Mouse (Mus musculus) forebrain, embryonic 10.5 days (tissue): ENCODE data around the gene Ppargc1a. TPM values are rescaled to one million over a fixed set of nuclear protein-coding genes. Genes with fewer than 3 reads are reported as not detected.

Experiments used
- DNase-seq: peaks from one replicate; pipeline ENCODE4 v3.0.0-alpha.2; 2017; ENCODE audit warnings: low spot score; ENCODE audit errors: extremely low spot score
- H3K27ac ChIP-seq: fragments of 300-500 bp; sonication (generic); 2 replicates; pipeline ENCODE4 v1.5.1; 2016; ENCODE audit warnings: mild to moderate bottlenecking
- H3K27me3 ChIP-seq: fragments of 300-500 bp; sonication (generic); 2 replicates; pipeline ENCODE4 v1.6.1; 2016; ENCODE audit warnings: mild to moderate bottlenecking; ENCODE audit not compliant: poor library complexity, severe bottlenecking
- H3K36me3 ChIP-seq: fragments of 300-500 bp; sonication (generic); replicated peaks from 2 replicates; pipeline ENCODE4 v1.6.1; 2016; ENCODE audit warnings: mild to moderate bottlenecking, moderate library complexity
- H3K4me1 ChIP-seq: fragments of 300-500 bp; sonication (generic); 2 replicates; pipeline ENCODE4 v1.6.1; 2016
- H3K4me3 ChIP-seq: fragments of 300-500 bp; sonication (generic); 2 replicates; pipeline ENCODE4 v1.5.1; 2016; ENCODE audit warnings: mild to moderate bottlenecking, moderate library complexity
- H3K9me3 ChIP-seq: fragments of 300-500 bp; sonication (generic); 2 replicates; pipeline ENCODE4 v1.6.1; 2016; ENCODE audit warnings: mild to moderate bottlenecking, moderate library complexity
- WGBS: fragments of 180-500 bp; shearing (Covaris S2); methylation state at CpG from one replicate; pipeline ENCODE4 v1.1.7; 2016; 5-methylcytosine and 5-hydroxymethylcytosine counted together
- polyA plus RNA-seq: library from polyadenylated mRNA; unstranded; fragments of >200 nt; fragmentation: Nextera tagmentation; extraction: Ambion mirVana; gene quantifications from 2 replicates; pipeline ENCODE4 v1.2.1, GENCODE M21; 2016

The Ppargc1a gene
- polyA plus RNA-seq, 1 experiment from 2014 or later, result 2.6 TPM

- DNase-seq, result no peak
- no peaks in the 10 kb centered on the region for H3K4me1 ChIP-seq
- 84% methylated on average over 5 of the region's 5 CpGs for WGBS
Measured at GRCm38 (mm10) chr5:51527498-51528164, 39.9 kb downstream of the Ppargc1a start.

GRCm38 (mm10) chr5:51525858-51526257 lies 41.7 kb downstream of the Ppargc1a start:
- Histone ChIP-seq H3K36me3 (no peaks in the 10 kb centered on the region), H3K4me3 (no peak overlapping the region)

More at GRCm38 (mm10) chr5:51527498-51528164, 39.9 kb downstream of the Ppargc1a start:
- Histone ChIP-seq H3K27ac (no peak overlapping the region), H3K27me3 (no peaks in the 10 kb centered on the region), H3K36me3 (no peaks in the 10 kb centered on the region), H3K4me3 (no peak overlapping the region), H3K9me3 (no peaks in the 10 kb centered on the region)

GRCm38 (mm10) chr5:51520807-51521206 lies 46.7 kb downstream of the Ppargc1a start:
- no peaks in the 10 kb centered on the region for H3K9me3 ChIP-seq
- WGBS, result 89% methylated on average over 3 of the region's 3 CpGs
- no peak overlapping the region for H3K4me3 ChIP-seq
- H3K36me3 ChIP-seq, result no peaks in the 10 kb centered on the region
- H3K4me1 ChIP-seq, result no peaks in the 10 kb centered on the region
- no peak for DNase-seq
- no peak overlapping the region for H3K27ac ChIP-seq
- no peaks in the 10 kb centered on the region for H3K27me3 ChIP-seq

More at GRCm38 (mm10) chr5:51525858-51526257, 41.7 kb downstream of the Ppargc1a start:
- WGBS, result 93% methylated on average over 2 of the region's 2 CpGs
- no peaks in the 10 kb centered on the region for H3K4me1 ChIP-seq
- no peak for DNase-seq
- no peak overlapping the region for H3K27ac ChIP-seq
- no peaks in the 10 kb centered on the region for H3K9me3 ChIP-seq
- no peaks in the 10 kb centered on the region for H3K27me3 ChIP-seq

- Histone ChIP-seq H3K9me3 (no peaks in the 10 kb centered on the region), H3K4me3 (no peak overlapping the region), H3K36me3 (no peaks in the 10 kb centered on the region), H3K27ac (no peak overlapping the region), H3K27me3 (no peaks in the 10 kb centered on the region), H3K4me1 (no peaks in the 10 kb centered on the region)
- no peak for DNase-seq
- 87% methylated on average over 6 of the region's 6 CpGs for WGBS
Measured at GRCm38 (mm10) chr5:51517440-51518187, 49.9 kb downstream of the Ppargc1a start.

- Histone ChIP-seq H3K27me3 (no peaks in the 10 kb centered on the region), H3K36me3 (no peaks in the 10 kb centered on the region), H3K4me3 (no peak overlapping the region), H3K4me1 (no peaks in the 10 kb centered on the region), H3K27ac (no peak overlapping the region), H3K9me3 (no peaks in the 10 kb centered on the region)
- no peak for DNase-seq
- 84% methylated on average over 2 of the region's 2 CpGs for WGBS
Measured at GRCm38 (mm10) chr5:51504654-51505053, 62.9 kb downstream of the Ppargc1a start.

GRCm38 (mm10) chr5:51497910-51498517 lies 69.5 kb downstream of the Ppargc1a start:
- Histone ChIP-seq H3K9me3 (no peaks in the 10 kb centered on the region), H3K27ac (no peak overlapping the region), H3K4me3 (no peak overlapping the region), H3K36me3 (no peaks in the 10 kb centered on the region), H3K27me3 (no peaks in the 10 kb centered on the region), H3K4me1 (peaks cover 7% of the 10 kb centered on the region)
- 82% methylated on average over 9 of the region's 9 CpGs for WGBS
- no peak for DNase-seq

GRCm38 (mm10) chr5:51495446-51495845 lies 72.1 kb downstream of the Ppargc1a start:
- Histone ChIP-seq H3K9me3 (no peaks in the 10 kb centered on the region), H3K36me3 (no peaks in the 10 kb centered on the region), H3K27ac (no peak overlapping the region), H3K27me3 (no peaks in the 10 kb centered on the region), H3K4me3 (no peak overlapping the region), H3K4me1 (peaks cover 7% of the 10 kb centered on the region)
- 76% methylated on average over 6 of the region's 6 CpGs for WGBS
- DNase-seq, result no peak

- no peak for DNase-seq
- Histone ChIP-seq H3K4me3 (no peak overlapping the region), H3K27ac (no peak overlapping the region), H3K36me3 (no peaks in the 10 kb centered on the region), H3K27me3 (no peaks in the 10 kb centered on the region), H3K9me3 (no peaks in the 10 kb centered on the region), H3K4me1 (peaks cover 7% of the 10 kb centered on the region)
- 76% methylated on average over 15 of the region's 15 CpGs for WGBS
Measured at GRCm38 (mm10) chr5:51494358-51494876, 73.1 kb downstream of the Ppargc1a start.

GRCm38 (mm10) chr5:51483768-51484167 lies 83.8 kb downstream of the Ppargc1a start:
- Histone ChIP-seq H3K9me3 (no peaks in the 10 kb centered on the region), H3K27me3 (no peaks in the 10 kb centered on the region), H3K36me3 (no peaks in the 10 kb centered on the region), H3K27ac (no peak overlapping the region), H3K4me3 (no peak overlapping the region), H3K4me1 (no peaks in the 10 kb centered on the region)
- WGBS, result 79% methylated on average over 1 of the region's 1 CpGs
- DNase-seq, result no peak

- H3K9me3 ChIP-seq, result no peaks in the 10 kb centered on the region
- H3K36me3 ChIP-seq, result no peaks in the 10 kb centered on the region
- no peak for DNase-seq
- H3K27me3 ChIP-seq, result no peaks in the 10 kb centered on the region
- H3K4me3 ChIP-seq, result no peak overlapping the region
- H3K27ac ChIP-seq, result no peak overlapping the region
- H3K4me1 ChIP-seq, result peaks cover 6% of the 10 kb centered on the region
Measured at GRCm38 (mm10) chr5:51479859-51480258, 87.7 kb downstream of the Ppargc1a start.

- no peak overlapping the region for H3K27ac ChIP-seq
- no peaks in the 10 kb centered on the region for H3K36me3 ChIP-seq
- no peaks in the 10 kb centered on the region for H3K9me3 ChIP-seq
- WGBS, result 86% methylated on average over 2 of the region's 2 CpGs
- no peaks in the 10 kb centered on the region for H3K27me3 ChIP-seq
- H3K4me3 ChIP-seq, result no peak overlapping the region
- DNase-seq, result no peak
- peaks cover 6% of the 10 kb centered on the region for H3K4me1 ChIP-seq
Measured at GRCm38 (mm10) chr5:51479456-51479855, 88.1 kb downstream of the Ppargc1a start.

GRCm38 (mm10) chr5:51478319-51478994 lies 89.1 kb downstream of the Ppargc1a start:
- Histone ChIP-seq H3K4me1 (peaks cover 6% of the 10 kb centered on the region), H3K27ac (no peak overlapping the region), H3K9me3 (peaks cover under 1% of the 10 kb centered on the region; the same call in 1 of the 2 replicates), H3K36me3 (no peaks in the 10 kb centered on the region), H3K27me3 (no peaks in the 10 kb centered on the region), H3K4me3 (no peak overlapping the region)
- 68% methylated on average over 7 of the region's 7 CpGs for WGBS
- DNase-seq, result no peak
